Mouse (Mus musculus) naive thymus-derived CD4-positive, alpha-beta T cell, adult 5 months (primary cell): Measurements from ENCODE around the gene Abca6. TPM values are rescaled to one million over a fixed set of nuclear protein-coding genes. Genes with fewer than 3 reads are reported as not detected.

ENCODE experiments used
- polyA plus RNA-seq: library from polyadenylated mRNA; unstranded; fragments of 100-300 nt; shearing (Covaris generic); gene quantifications from one replicate; pipeline ENCODE4 v1.2.1, GENCODE M21; 2017

Abca6 gene
- 0.09 TPM for polyA plus RNA-seq

GRCm38 (mm10) chr11:110251534-110251933, at the start of gene Abca6:
Gene Abca6 (minus strand): TSS chr11:110251776.

GRCm38 (mm10) chr11:110167459-110168251, 83.9 kb downstream of the Abca6 start, which contains the start of gene Abca9:
Gene Abca9 (minus strand): TSS chr11:110168196.

Other genes with a start within 250 kb of the Abca6 start
- gene Abca8a, start 155.8 kb downstream of the Abca6 start, polyA plus RNA-seq, result not detected
- gene Abca9, start 83.6 kb downstream of the Abca6 start, polyA plus RNA-seq, result not detected
- 1.1 TPM for gene Abca5, start 85.9 kb upstream of the Abca6 start, polyA plus RNA-seq
- 14.8 TPM for gene Map2k6, start 147.3 kb upstream of the Abca6 start, polyA plus RNA-seq